Mouse (Mus musculus) liver, postnatal 0 days (tissue): Measurements from ENCODE around the gene Olfr918.

Source experiments
- CTCF ChIP-seq: sonication (generic); IDR thresholded peaks from 2 replicates; pipeline ENCODE4 v1.5.1; 2016; ENCODE audit warnings: antibody characterized with exemption, low read depth
- EP300 ChIP-seq: IDR thresholded peaks from 2 replicates; pipeline ENCODE4 v1.6.1; 2016; ENCODE audit warnings: antibody characterized with exemption, low read depth, mild to moderate bottlenecking

GRCm38 (mm10) chr9:38718927-38719441 is 44.6 kb upstream of the Olfr918 start:
- TF ChIP-seq CTCF (no peak), EP300 (no peak)
